Mouse (Mus musculus): ENCODE results near the gene 1700015F17Rik. TPM values are rescaled to one million over a fixed set of nuclear protein-coding genes. Genes with fewer than 3 reads are reported as not detected.

Gene 1700015F17Rik
- not detected in 2 replicates for polyA plus RNA-seq (2012; ENCODE audit: insufficient read depth, low replicate concordance)

- TF ChIP-seq GATA1 (IDR thresholded peaks at IDR 0.05; ENCODE audit: borderline replicate concordance, low read length) (no peak), FLI1 (IDR thresholded peaks at IDR 0.05; ENCODE audit: low read length) (no peak)
- Histone ChIP-seq H3K4me3 (replicated peaks) (no peak within 1 kb of the TSS), H3K4me1 (no peaks in the 10 kb centered on the region), H3K36me3 (replicated peaks; ENCODE audit: low read length) (no peaks in the 10 kb centered on the region), H3K27me3 (replicated peaks) (no peaks in the 10 kb centered on the region), H3K9me3 (no peaks in the 10 kb centered on the region)
These were observed at the start of gene 1700015F17Rik for GRCm38 (mm10) chr5:5479043-5479442. 1700015F17Rik (minus strand) TSS chr5:5479143.

GRCm38 (mm10) chr5:5515411-5515810, 36.5 kb upstream of the 1700015F17Rik start:
- Histone ChIP-seq H3K4me3 (replicated peaks) (peak overlapping the region; percentile 14), H3K27me3 (replicated peaks) (no peaks in the 10 kb centered on the region), H3K36me3 (replicated peaks; ENCODE audit: low read length) (peaks cover 21% of the 10 kb centered on the region), H3K4me1 (peaks cover 23% of the 10 kb centered on the region), H3K9me3 (no peaks in the 10 kb centered on the region)
- no peak for TF ChIP-seq FLI1 (IDR thresholded peaks at IDR 0.05; ENCODE audit: low read length)
- TF ChIP-seq GATA1 (IDR thresholded peaks at IDR 0.05; ENCODE audit: borderline replicate concordance, low read length) = no peak

DNA sequence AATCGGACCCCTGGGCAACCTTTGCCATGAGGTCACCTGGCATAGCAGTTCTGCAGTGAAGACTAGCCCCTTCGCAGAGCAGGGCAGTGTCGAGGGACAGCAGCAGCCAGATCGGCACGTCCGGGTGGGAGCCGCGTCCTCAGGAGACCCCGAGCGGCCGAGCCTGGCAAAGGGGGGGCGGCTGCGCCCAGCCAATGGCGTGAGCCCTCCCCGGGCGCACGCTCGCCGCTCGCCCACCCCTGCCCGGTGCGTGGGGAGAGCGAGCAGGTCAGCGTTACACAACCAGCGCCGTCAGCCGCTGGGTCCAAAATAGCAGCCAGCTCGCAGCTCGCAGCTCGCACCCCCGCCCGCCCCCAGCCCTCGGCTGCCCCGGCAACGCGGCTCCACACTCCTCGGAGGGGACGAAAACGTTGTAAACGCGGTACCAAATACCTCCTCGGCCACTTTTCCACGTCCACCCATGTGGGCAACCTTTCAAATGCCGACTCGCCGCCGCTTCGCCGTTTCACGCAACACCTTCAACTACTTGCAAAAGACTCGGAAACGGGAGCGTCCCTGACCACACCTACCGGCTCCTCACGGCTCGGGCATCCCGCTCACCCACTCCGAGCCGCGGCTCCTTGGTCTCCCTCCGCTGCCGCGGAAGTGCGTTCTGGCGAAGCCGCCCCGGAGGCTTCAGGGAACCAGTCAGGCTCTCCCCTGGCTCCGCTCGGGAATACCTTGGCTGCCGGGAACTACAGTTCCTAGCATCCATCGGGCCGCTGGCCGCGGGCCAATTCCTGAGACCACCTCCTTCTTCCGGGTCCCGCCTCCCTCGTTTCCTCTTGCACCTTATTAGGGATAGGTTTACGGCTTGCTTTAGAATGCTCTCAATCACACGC, 35.5 kb upstream of the 1700015F17Rik start, which contains the start of gene Cldn12:
TSS of gene Cldn12 (minus strand) at position 763 of the 881 bp plus-strand sequence.
- Histone ChIP-seq H3K9me3 (no peaks in the 10 kb centered on the region), H3K4me3 (replicated peaks) (peak within 1 kb of the TSS; percentile 98), H3K36me3 (replicated peaks; ENCODE audit: low read length) (peaks cover 31% of the 10 kb centered on the region), H3K27me3 (replicated peaks) (no peaks in the 10 kb centered on the region), H3K4me1 (peaks cover 23% of the 10 kb centered on the region)
- TF ChIP-seq FLI1 (IDR thresholded peaks at IDR 0.05; ENCODE audit: low read length) (no peak), GATA1 (IDR thresholded peaks at IDR 0.05; ENCODE audit: borderline replicate concordance, low read length) (no peak)

GRCm38 (mm10) chr5:5511401-5511800, 32.5 kb upstream of the 1700015F17Rik start:
- Histone ChIP-seq H3K4me1 (peaks cover 33% of the 10 kb centered on the region), H3K4me3 (replicated peaks) (no peak overlapping the region), H3K9me3 (no peaks in the 10 kb centered on the region), H3K27me3 (replicated peaks) (no peaks in the 10 kb centered on the region), H3K36me3 (replicated peaks; ENCODE audit: low read length) (peaks cover 59% of the 10 kb centered on the region)
- TF ChIP-seq FLI1 (IDR thresholded peaks at IDR 0.05; ENCODE audit: low read length) (no peak), GATA1 (IDR thresholded peaks at IDR 0.05; ENCODE audit: borderline replicate concordance, low read length) (no peak)

DNA sequence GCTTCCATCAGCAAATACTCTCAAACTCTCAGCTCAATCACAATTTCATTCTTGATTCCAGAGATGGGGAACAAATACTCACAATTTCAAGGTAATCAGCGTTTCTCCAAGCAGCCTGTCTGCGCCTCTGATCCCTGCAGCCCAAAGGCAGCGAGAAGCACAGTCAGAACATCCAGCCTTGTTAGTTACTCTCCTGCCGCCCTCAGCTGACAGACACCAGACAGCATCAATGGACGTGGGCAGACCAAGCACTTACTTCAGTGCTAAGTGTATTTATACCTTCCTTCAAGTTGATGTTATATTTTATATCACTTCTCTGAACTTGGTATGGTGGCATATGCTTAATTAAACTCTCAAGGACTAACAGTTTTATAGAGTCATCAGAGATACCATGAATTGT, 32.0 kb upstream of the 1700015F17Rik start:
- H3K4me3 ChIP-seq (replicated peaks) = no peak overlapping the region
- no peaks in the 10 kb centered on the region for H3K27me3 ChIP-seq (replicated peaks)
- no peak for TF ChIP-seq GATA1 (IDR thresholded peaks at IDR 0.05; ENCODE audit: borderline replicate concordance, low read length)
- no peak for TF ChIP-seq FLI1 (IDR thresholded peaks at IDR 0.05; ENCODE audit: low read length)
- H3K36me3 ChIP-seq (replicated peaks; ENCODE audit: low read length) = peaks cover 63% of the 10 kb centered on the region
- peaks cover 33% of the 10 kb centered on the region for H3K4me1 ChIP-seq
- no peaks in the 10 kb centered on the region for H3K9me3 ChIP-seq

GRCm38 (mm10) chr5:5510304-5510887, 31.5 kb upstream of the 1700015F17Rik start:
- Histone ChIP-seq H3K9me3 (no peaks in the 10 kb centered on the region), H3K27me3 (replicated peaks) (no peaks in the 10 kb centered on the region), H3K4me3 (replicated peaks) (no peak overlapping the region), H3K36me3 (replicated peaks; ENCODE audit: low read length) (peaks cover 69% of the 10 kb centered on the region), H3K4me1 (peaks cover 29% of the 10 kb centered on the region)
- no peak for TF ChIP-seq FLI1 (IDR thresholded peaks at IDR 0.05; ENCODE audit: low read length)
- TF ChIP-seq GATA1 (IDR thresholded peaks at IDR 0.05; ENCODE audit: borderline replicate concordance, low read length) = no peak

DNA sequence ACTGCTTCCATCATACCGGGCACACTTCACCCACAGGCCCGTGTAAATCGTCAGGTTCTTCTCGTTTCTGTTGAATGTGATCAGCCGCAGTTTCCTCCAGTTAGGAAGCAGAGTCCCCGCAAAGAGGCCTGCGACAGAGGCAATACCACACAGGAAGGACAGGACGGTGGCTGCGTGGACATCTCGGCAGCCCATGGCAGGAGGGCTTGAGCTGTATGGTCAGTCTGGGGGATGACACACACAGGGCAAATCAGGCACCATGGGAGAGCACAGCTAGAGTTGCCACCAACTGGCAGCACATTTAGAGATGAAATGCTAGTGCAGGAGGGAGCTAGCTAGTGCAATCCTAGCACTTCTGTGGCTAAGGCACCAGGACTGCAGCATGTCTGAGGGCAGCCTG, 29.3 kb upstream of the 1700015F17Rik start:
- H3K9me3 ChIP-seq = no peaks in the 10 kb centered on the region
- H3K4me1 ChIP-seq = peaks cover 22% of the 10 kb centered on the region
- peaks cover 87% of the 10 kb centered on the region for H3K36me3 ChIP-seq (replicated peaks; ENCODE audit: low read length)
- TF ChIP-seq FLI1 (IDR thresholded peaks at IDR 0.05; ENCODE audit: low read length) (no peak), GATA1 (IDR thresholded peaks at IDR 0.05; ENCODE audit: borderline replicate concordance, low read length) (no peak)
- H3K27me3 ChIP-seq (replicated peaks) = no peaks in the 10 kb centered on the region
- peak overlapping the region; percentile 48 for H3K4me3 ChIP-seq (replicated peaks)

GRCm38 (mm10) chr5:5507701-5508225, 28.8 kb upstream of the 1700015F17Rik start:
- Histone ChIP-seq H3K9me3 (no peaks in the 10 kb centered on the region), H3K36me3 (replicated peaks; ENCODE audit: low read length) (peaks cover 90% of the 10 kb centered on the region), H3K27me3 (replicated peaks) (no peaks in the 10 kb centered on the region), H3K4me1 (peaks cover 18% of the 10 kb centered on the region), H3K4me3 (replicated peaks) (peak overlapping the region; percentile 48)
- TF ChIP-seq FLI1 (IDR thresholded peaks at IDR 0.05; ENCODE audit: low read length) (no peak), GATA1 (IDR thresholded peaks at IDR 0.05; ENCODE audit: borderline replicate concordance, low read length) (no peak)

- Histone ChIP-seq H3K4me3 (replicated peaks) (no peak overlapping the region), H3K27me3 (replicated peaks) (no peaks in the 10 kb centered on the region), H3K9me3 (no peaks in the 10 kb centered on the region), H3K36me3 (replicated peaks; ENCODE audit: low read length) (peaks cover 59% of the 10 kb centered on the region), H3K4me1 (peaks cover 10% of the 10 kb centered on the region)
- TF ChIP-seq GATA1 (IDR thresholded peaks at IDR 0.05; ENCODE audit: borderline replicate concordance, low read length) (no peak), FLI1 (IDR thresholded peaks at IDR 0.05; ENCODE audit: low read length) (no peak)
These were observed 25.5 kb upstream of the 1700015F17Rik start for GRCm38 (mm10) chr5:5504456-5504855.

- TF ChIP-seq GATA1 (IDR thresholded peaks at IDR 0.05; ENCODE audit: borderline replicate concordance, low read length) (no peak), FLI1 (IDR thresholded peaks at IDR 0.05; ENCODE audit: low read length) (no peak)
These were observed 24.4 kb upstream of the 1700015F17Rik start for GRCm38 (mm10) chr5:5503381-5503780.

More at GRCm38 (mm10) chr5:5503381-5503780, 24.4 kb upstream of the 1700015F17Rik start:
- H3K4me3 ChIP-seq (replicated peaks) = no peak overlapping the region
- H3K27me3 ChIP-seq (replicated peaks) = no peaks in the 10 kb centered on the region
- no peaks in the 10 kb centered on the region for H3K9me3 ChIP-seq
- H3K36me3 ChIP-seq (replicated peaks; ENCODE audit: low read length) = peaks cover 50% of the 10 kb centered on the region
- H3K4me1 ChIP-seq = peaks cover 5% of the 10 kb centered on the region

Data from megakaryocyte, embryonic 14.5 days (primary cell).